Mouse (Mus musculus) heart, embryonic 10.5 days (tissue): Measurements from ENCODE around the gene Akt3. TPM values are rescaled to one million over a fixed set of nuclear protein-coding genes. Genes with fewer than 3 reads are reported as not detected.
A peak's percentile ranks its signal among the peaks of the same experiment; 100 is the strongest.

ENCODE experiments used
- DNase-seq: peaks from one replicate; pipeline ENCODE4 v3.0.0-alpha.2; 2017; ENCODE audit warnings: low spot score
- H3K27ac ChIP-seq: fragments of 300-500 bp; sonication (generic); 2 replicates; pipeline ENCODE4 v1.5.1; 2016; ENCODE audit warnings: mild to moderate bottlenecking
- H3K27me3 ChIP-seq: fragments of 300-500 bp; sonication (generic); 2 replicates; pipeline ENCODE4 v1.6.1; 2016; ENCODE audit warnings: mild to moderate bottlenecking; ENCODE audit not compliant: poor library complexity, insufficient read depth, severe bottlenecking
- H3K36me3 ChIP-seq: fragments of 300-500 bp; sonication (generic); 2 replicates; pipeline ENCODE4 v1.6.1; 2016; ENCODE audit warnings: mild to moderate bottlenecking, moderate library complexity
- H3K4me1 ChIP-seq: fragments of 300-500 bp; sonication (generic); 2 replicates; pipeline ENCODE4 v1.6.1; 2016; ENCODE audit warnings: mild to moderate bottlenecking
- H3K4me3 ChIP-seq: fragments of 300-500 bp; sonication (generic); 2 replicates; pipeline ENCODE4 v1.5.1; 2016; ENCODE audit warnings: mild to moderate bottlenecking, moderate library complexity
- H3K9me3 ChIP-seq: fragments of 300-500 bp; sonication (generic); 2 replicates; pipeline ENCODE4 v1.6.1; 2016; ENCODE audit warnings: mild to moderate bottlenecking, moderate library complexity
- WGBS: fragments of 180-500 bp; shearing (Covaris S2); methylation state at CpG from one replicate; pipeline ENCODE4 v1.1.7; 2016; 5-methylcytosine and 5-hydroxymethylcytosine counted together
- polyA plus RNA-seq: library from polyadenylated mRNA; unstranded; fragments of >200 nt; fragmentation: Nextera tagmentation; extraction: Ambion mirVana; gene quantifications from 2 replicates; pipeline ENCODE4 v1.2.1, GENCODE M21; 2016

Akt3 gene
- polyA plus RNA-seq, 1 experiment from 2014 or later, result 6.1 TPM

GRCm38 (mm10) chr1:176982671-176983070 is 275.3 kb downstream of the Akt3 start:
- peak overlapping the region; percentile 32; the same call in 1 of the 2 replicates for H3K27ac ChIP-seq
- 57% methylated on average over 8 of the region's 8 CpGs for WGBS

DNA sequence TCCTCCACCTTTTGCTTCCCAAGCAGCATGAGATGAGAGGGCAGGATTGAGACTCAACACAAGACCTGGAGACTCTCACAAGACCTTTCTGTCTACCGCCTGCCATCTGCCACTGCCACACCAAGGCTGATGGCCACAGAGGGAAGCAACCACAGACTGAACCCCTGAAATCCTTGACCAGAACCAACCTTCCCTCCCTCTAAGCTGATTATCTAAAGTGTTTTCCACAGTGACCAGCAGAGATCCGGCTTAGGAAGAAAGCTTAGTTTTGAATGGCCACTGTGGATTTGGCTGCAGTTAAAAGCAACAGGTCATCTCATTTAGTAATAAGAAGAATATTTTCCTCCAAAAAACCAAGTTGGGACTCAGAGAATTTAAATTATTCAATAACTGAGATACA is 276.5 kb downstream of the Akt3 start:
- Histone ChIP-seq H3K27me3 (no peaks in the 10 kb centered on the region), H3K36me3 (no peaks in the 10 kb centered on the region), H3K9me3 (no peaks in the 10 kb centered on the region), H3K4me1 (peaks cover 21% of the 10 kb centered on the region), H3K27ac (no peak overlapping the region), H3K4me3 (no peak overlapping the region)
- DNase-seq, result no peak
- 81% methylated on average over 2 of the region's 2 CpGs for WGBS

More at GRCm38 (mm10) chr1:176982671-176983070, 275.3 kb downstream of the Akt3 start:
- Histone ChIP-seq H3K4me3 (no peak overlapping the region), H3K27me3 (no peaks in the 10 kb centered on the region), H3K36me3 (no peaks in the 10 kb centered on the region), H3K4me1 (peaks cover 33% of the 10 kb centered on the region), H3K9me3 (no peaks in the 10 kb centered on the region)
- DNase-seq, result no peak

DNA sequence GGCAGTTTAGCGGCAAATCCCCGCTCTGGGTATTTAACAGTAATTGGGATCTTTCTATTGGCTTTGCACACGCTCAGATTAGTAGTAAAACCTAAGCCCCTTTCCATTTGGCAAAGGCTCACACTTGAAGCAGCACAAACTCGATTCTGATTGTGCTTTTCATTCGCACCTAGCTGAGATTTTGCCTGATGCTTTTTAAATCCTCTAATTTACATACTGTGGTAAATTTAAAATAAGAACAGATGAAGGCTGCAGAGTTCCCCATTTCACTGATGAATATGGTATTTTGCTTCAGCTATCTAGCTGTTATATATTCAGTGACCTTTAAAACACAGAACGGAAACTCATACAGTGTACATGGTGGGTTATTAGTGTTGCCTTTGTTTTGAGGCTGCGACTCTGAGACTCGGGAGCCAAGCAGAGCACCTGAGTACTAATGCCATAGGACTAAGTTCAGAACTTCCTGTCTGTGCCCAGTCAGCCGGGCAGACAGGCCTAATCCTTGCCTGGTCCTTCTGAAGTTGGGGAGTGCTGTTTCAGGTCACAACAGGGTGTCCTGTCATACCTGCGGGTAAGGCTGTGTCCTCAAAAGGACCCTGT is 277.1 kb downstream of the Akt3 start:
- no peak overlapping the region for H3K27ac ChIP-seq
- no peaks in the 10 kb centered on the region for H3K9me3 ChIP-seq
- H3K27me3 ChIP-seq, result no peaks in the 10 kb centered on the region
- WGBS, result 83% methylated on average over 10 of the region's 10 CpGs
- no peak overlapping the region for H3K4me3 ChIP-seq
- peaks cover 15% of the 10 kb centered on the region for H3K4me1 ChIP-seq
- DNase-seq, result no peak
- no peaks in the 10 kb centered on the region for H3K36me3 ChIP-seq

DNA sequence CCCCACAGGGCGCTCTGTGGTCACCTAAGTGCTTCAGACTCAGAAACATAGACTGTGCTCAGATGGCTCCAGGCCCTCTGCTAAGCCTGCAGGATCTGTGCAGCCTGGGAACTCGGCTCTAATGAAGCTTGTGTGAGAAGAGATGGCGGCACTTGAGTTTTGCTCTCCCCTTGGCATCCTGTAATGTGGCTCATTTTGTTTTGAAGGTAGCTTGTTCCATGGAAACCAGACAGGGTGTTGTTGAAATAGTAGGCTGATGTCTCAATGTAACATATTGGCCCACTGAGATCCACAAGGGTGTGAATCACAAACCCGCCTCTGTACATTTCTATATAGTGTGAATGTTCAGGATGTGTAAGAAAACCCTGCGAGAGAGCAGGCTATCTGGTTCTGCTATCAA is 277.9 kb downstream of the Akt3 start:
- no peaks in the 10 kb centered on the region for H3K27me3 ChIP-seq
- WGBS, result 85% methylated on average over 5 of the region's 5 CpGs
- H3K4me3 ChIP-seq, result no peak overlapping the region
- H3K9me3 ChIP-seq, result no peaks in the 10 kb centered on the region
- H3K4me1 ChIP-seq, result peaks cover 8% of the 10 kb centered on the region
- no peak for DNase-seq
- H3K36me3 ChIP-seq, result no peaks in the 10 kb centered on the region
- no peak overlapping the region for H3K27ac ChIP-seq

GRCm38 (mm10) chr1:176979235-176979634 is 278.8 kb downstream of the Akt3 start:
- peaks cover 6% of the 10 kb centered on the region for H3K4me1 ChIP-seq
- no peak overlapping the region for H3K27ac ChIP-seq
- DNase-seq, result no peak

DNA sequence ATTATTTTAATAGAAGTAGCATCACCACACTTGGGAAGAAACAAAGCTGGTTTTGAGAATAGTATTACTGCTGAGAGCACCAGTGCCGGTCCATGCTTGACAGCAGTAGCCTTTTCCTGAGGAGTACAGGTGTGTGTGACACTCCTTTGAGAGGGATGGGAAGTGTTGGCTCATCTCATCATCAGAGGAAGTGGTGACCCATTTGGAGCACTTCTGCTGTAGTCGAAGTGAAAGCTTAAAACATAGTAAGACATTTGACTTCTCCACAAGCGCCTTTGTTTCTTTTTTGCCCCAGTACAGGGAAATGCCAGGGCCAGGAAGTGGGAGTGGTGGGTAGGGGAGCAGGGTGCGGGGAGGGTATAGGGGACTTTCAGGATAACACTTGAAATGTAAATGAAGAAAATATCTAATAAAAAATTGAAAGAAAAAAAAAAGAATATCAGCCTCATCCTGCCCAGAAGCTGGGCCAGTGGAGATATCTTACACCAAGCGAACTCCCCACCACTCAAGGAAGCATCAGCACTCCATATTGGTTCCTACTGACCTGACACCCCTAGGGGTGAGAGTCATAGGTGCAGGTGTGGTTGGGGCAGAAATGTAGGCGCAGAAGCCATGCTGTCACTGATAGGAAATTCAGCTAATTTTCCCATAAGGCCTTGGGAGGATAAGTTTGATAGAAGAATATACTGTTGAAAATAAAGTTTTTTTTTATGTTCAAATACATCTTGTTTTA is 284.5 kb downstream of the Akt3 start:
- H3K36me3 ChIP-seq, result no peaks in the 10 kb centered on the region
- 79% methylated on average over 6 of the region's 6 CpGs for WGBS
- H3K27me3 ChIP-seq, result no peaks in the 10 kb centered on the region
- no peaks in the 10 kb centered on the region for H3K4me1 ChIP-seq
- DNase-seq, result no peak
- no peaks in the 10 kb centered on the region for H3K9me3 ChIP-seq
- no peak overlapping the region for H3K4me3 ChIP-seq
- H3K27ac ChIP-seq, result no peak overlapping the region

More at GRCm38 (mm10) chr1:176979235-176979634, 278.8 kb downstream of the Akt3 start:
- no peaks in the 10 kb centered on the region for H3K36me3 ChIP-seq
- no peaks in the 10 kb centered on the region for H3K9me3 ChIP-seq
- H3K4me3 ChIP-seq, result no peak overlapping the region
- no peaks in the 10 kb centered on the region for H3K27me3 ChIP-seq

- no peaks in the 10 kb centered on the region for H3K27me3 ChIP-seq
- H3K4me3 ChIP-seq, result no peak overlapping the region
- H3K9me3 ChIP-seq, result no peaks in the 10 kb centered on the region
- WGBS, result 82% methylated on average over 4 of the region's 4 CpGs
- H3K27ac ChIP-seq, result no peak overlapping the region
- H3K4me1 ChIP-seq, result no peaks in the 10 kb centered on the region
- no peaks in the 10 kb centered on the region for H3K36me3 ChIP-seq
- no peak for DNase-seq
These were observed 286.6 kb downstream of the Akt3 start for GRCm38 (mm10) chr1:176971479-176971797.

GRCm38 (mm10) chr1:176970635-176971478 is 287.1 kb downstream of the Akt3 start:
- Histone ChIP-seq H3K9me3 (no peaks in the 10 kb centered on the region), H3K27me3 (no peaks in the 10 kb centered on the region), H3K36me3 (no peaks in the 10 kb centered on the region), H3K4me3 (no peak overlapping the region), H3K27ac (no peak overlapping the region), H3K4me1 (no peaks in the 10 kb centered on the region)
- 78% methylated on average over 16 of the region's 16 CpGs for WGBS
- no peak for DNase-seq

Other genes with a start within 250 kb of the Akt3 start
- gene Zbtb18, start 184.1 kb upstream of the Akt3 start, polyA plus RNA-seq, result 1.2 and 1.6 TPM in 2 replicates